Mouse (Mus musculus) liver, adult 2 months (tissue): ENCODE results near the gene Tbl1xr1.

Source experiments
- CTCF ChIP-seq: fragments of 200-500 bp; IDR thresholded peaks from 2 replicates; pipeline ENCODE4 v1.5.1; 2011; ENCODE audit warnings: low read depth, low read length, control low read depth
- POLR2A ChIP-seq: fragments of 200-500 bp; IDR thresholded peaks from 2 replicates; pipeline ENCODE4 v1.6.1; 2011; ENCODE audit warnings: low read length, control low read depth; ENCODE audit not compliant: insufficient read depth; ENCODE audit errors: extremely low read depth

GRCm38 (mm10) chr3:22089825-22090224 lies 13.4 kb downstream of the Tbl1xr1 start:
- TF ChIP-seq POLR2A = no peak
- no peak for TF ChIP-seq CTCF
